ENCODE assay signal across 8 mouse cellular contexts in genomic region chr17:27819521-27819970, GRCm38 (mm10). TPM values are rescaled to one million over a fixed set of nuclear protein-coding genes. Genes with fewer than 3 reads are reported as not detected.
A peak's percentile ranks its signal among the peaks of the same experiment; 100 is the strongest.
DNase-seq lines count a peak whose midpoint lies in the region; ATAC-seq and TF ChIP-seq lines count a peak whose summit lies in the region.

No protein-coding gene starts in this region.

- H3K27me3 ChIP-seq in heart, embryonic 12.5 days (replicated peaks): no peaks in the 10 kb centered on the region
- H3K27me3 ChIP-seq in embryonic facial prominence, embryonic 10.5 days (replicated peaks; ENCODE audit: low read depth, poor library complexity, severe bottlenecking): no peaks in the 10 kb centered on the region
- no peaks in the 10 kb centered on the region for H3K27me3 ChIP-seq in hindbrain, embryonic 13.5 days
- no peaks in the 10 kb centered on the region for H3K27me3 ChIP-seq in liver, embryonic 15.5 days

- H3K36me3 ChIP-seq in heart, embryonic 12.5 days: no peaks in the 10 kb centered on the region
- no peaks in the 10 kb centered on the region for H3K36me3 ChIP-seq in ES-E14 (ENCODE audit: control insufficient read depth, insufficient read depth, low read length, poor library complexity, severe bottlenecking)
- no peaks in the 10 kb centered on the region for H3K36me3 ChIP-seq in embryonic facial prominence, embryonic 10.5 days (replicated peaks)
- H3K36me3 ChIP-seq in hindbrain, embryonic 13.5 days: no peaks in the 10 kb centered on the region
- no peaks in the 10 kb centered on the region for H3K36me3 ChIP-seq in liver, embryonic 15.5 days (replicated peaks)

- no peaks in the 10 kb centered on the region for H3K9me3 ChIP-seq in heart, embryonic 12.5 days (replicated peaks)
- H3K9me3 ChIP-seq in ES-E14 (ENCODE audit: control insufficient read depth, insufficient read depth, low read depth, low read length): no peaks in the 10 kb centered on the region
- H3K9me3 ChIP-seq in embryonic facial prominence, embryonic 10.5 days: no peaks in the 10 kb centered on the region
- H3K9me3 ChIP-seq in hindbrain, embryonic 13.5 days: no peaks in the 10 kb centered on the region
- H3K9me3 ChIP-seq in liver, embryonic 15.5 days (replicated peaks): no peaks in the 10 kb centered on the region

- H3K4me1 ChIP-seq in heart, embryonic 12.5 days (replicated peaks): peaks cover 31% of the 10 kb centered on the region
- H3K4me1 ChIP-seq in ES-E14 (ENCODE audit: control insufficient read depth in 2 of 2, insufficient read depth in 2 of 2, low read length in 2 of 2, poor library complexity in 1 of 2): peaks cover 0 to 8% of the 10 kb centered on the region in 2 experiments; a peak in 2 of 4 replicates
- peaks cover 32% of the 10 kb centered on the region for H3K4me1 ChIP-seq in embryonic facial prominence, embryonic 10.5 days
- H3K4me1 ChIP-seq in hindbrain, embryonic 13.5 days (replicated peaks): peaks cover 29% of the 10 kb centered on the region
- peaks cover 60% of the 10 kb centered on the region for H3K4me1 ChIP-seq in liver, embryonic 15.5 days (replicated peaks)

- under 1% methylated on average over 20 of the region's 20 CpGs for WGBS in heart, embryonic 12.5 days
- WGBS in embryonic facial prominence, embryonic 10.5 days: 1% methylated on average over 20 of the region's 20 CpGs
- WGBS in hindbrain, embryonic 13.5 days: under 1% methylated on average over 20 of the region's 20 CpGs
- under 1% methylated on average over 20 of the region's 20 CpGs for WGBS in liver, embryonic 15.5 days (ENCODE audit: insufficient replicate concordance)

- in situ Hi-C loops in ES-E14 (cut with MboI; ENCODE audit: low sequenced_read_pairs in 2 of 2, unreplicated experiment in 2 of 2): no loop called here

- peak overlapping the region; percentile 97 for H3K4me2 ChIP-seq in heart, embryonic 12.5 days
- peak overlapping the region; percentile 95 for H3K4me2 ChIP-seq in hindbrain, embryonic 13.5 days
- H3K4me2 ChIP-seq in liver, embryonic 15.5 days: peak overlapping the region; percentile 91

- peak overlapping the region; percentile 84 for H3K4me3 ChIP-seq in heart, embryonic 12.5 days
- peak overlapping the region; percentile 87 to 98 for H3K4me3 ChIP-seq in ES-E14 (ENCODE audit: insufficient read depth in 1 of 2, low read depth in 1 of 2, low read length in 2 of 2, poor library complexity in 1 of 2, severe bottlenecking in 1 of 2)
- H3K4me3 ChIP-seq in embryonic facial prominence, embryonic 10.5 days: peak overlapping the region; percentile 100
- peak overlapping the region; percentile 97 for H3K4me3 ChIP-seq in hindbrain, embryonic 13.5 days
- H3K4me3 ChIP-seq in liver, embryonic 15.5 days (replicated peaks): peak overlapping the region; percentile 94

- no peak for ATAC-seq in heart, embryonic 12.5 days (ENCODE audit: insufficient number of reproducible peaks, low FRiP score)
- ATAC-seq in hindbrain, embryonic 13.5 days (ENCODE audit: low FRiP score): no peak; the same call in 1 of the 2 replicates
- no peak for ATAC-seq in liver, embryonic 15.5 days (ENCODE audit: insufficient read depth)
- no peak for ATAC-seq in cerebellum, adult (ENCODE audit: insufficient number of reproducible peaks, low FRiP score, low TSS enrichment)

- no peak for DNase-seq in heart, adult 8-10 months (ENCODE audit: low spot score)
- no peak for DNase-seq in ES-E14 (ENCODE audit: low read depth, low spot score)
- DNase-seq in embryonic facial prominence, embryonic 10.5 days (ENCODE audit: low spot score): peak; percentile 50
- DNase-seq in right cerebral cortex, postnatal 4 days: peak; percentile 26

- H3K9ac ChIP-seq in heart, embryonic 12.5 days: peak overlapping the region; percentile 94
- peak overlapping the region; percentile 85 for H3K9ac ChIP-seq in ES-E14 (ENCODE audit: insufficient read depth, low read depth, low read length, poor library complexity, severe bottlenecking)
- peak overlapping the region; percentile 93 for H3K9ac ChIP-seq in hindbrain, embryonic 13.5 days
- peak overlapping the region; percentile 99 for H3K9ac ChIP-seq in liver, embryonic 15.5 days

- peak overlapping the region; percentile 85 for H3K27ac ChIP-seq in heart, embryonic 12.5 days (ENCODE audit: poor library complexity, severe bottlenecking)
- no peak overlapping the region for H3K27ac ChIP-seq in ES-E14 (ENCODE audit: insufficient read depth, low read depth, low read length, poor library complexity, severe bottlenecking)
- H3K27ac ChIP-seq in embryonic facial prominence, embryonic 10.5 days (replicated peaks): peak overlapping the region; percentile 93
- peak overlapping the region; percentile 93 for H3K27ac ChIP-seq in hindbrain, embryonic 13.5 days
- H3K27ac ChIP-seq in liver, embryonic 15.5 days (replicated peaks): peak overlapping the region; percentile 93

TF ChIP-seq in ES-E14, 5 proteins besides CTCF, POLR2A, EP300 and RAD21:
- TF ChIP-seq CHD2 (IDR thresholded peaks at IDR 0.05; ENCODE audit: low read depth, low read length) (no peak), ZNF384 (IDR thresholded peaks at IDR 0.05; ENCODE audit: low read depth, low read length) (no peak), MAFK (IDR thresholded peaks at IDR 0.05; ENCODE audit: insufficient read depth, low read depth, low read length) (no peak), HCFC1 (IDR thresholded peaks at IDR 0.05; ENCODE audit: borderline replicate concordance, insufficient read depth, low read length) (no peak), ZC3H11A (IDR thresholded peaks at IDR 0.05; ENCODE audit: borderline replicate concordance, low read depth, low read length) (no peak)
TF ChIP-seq in ES-E14: peak in this region for 0.

RNA-seq across cellular contexts. Expression of gene D17Wsu92e, which starts 0.9 kb away (rescaled TPM):
- 14.8 and 15.1 TPM in 2 replicates for polyA plus RNA-seq in heart, embryonic 12.5 days (2016; fragmentation: Nextera tagmentation; extraction: Ambion mirVana)
- 100 to 1,000 TPM; 150 to 171 (median 156) TPM for total RNA-seq in heart, adult 8-10 months (2022)
- total RNA-seq in ES-E14 (2012; rRNA removed): 53.8 and 68.4 TPM in 2 replicates
- 15.5 and 15.7 TPM in 2 replicates for polyA plus RNA-seq in embryonic facial prominence, embryonic 10.5 days (2016; fragmentation: Nextera tagmentation; extraction: Ambion mirVana)
- 10.0 and 10.1 TPM in 2 replicates for polyA plus RNA-seq in hindbrain, embryonic 13.5 days (2015; fragmentation: Nextera tagmentation; extraction: Ambion mirVana)
- 13.3 and 18.2 TPM in 2 replicates for polyA plus RNA-seq in liver, embryonic 15.5 days (2015; fragmentation: Nextera tagmentation; extraction: Ambion mirVana)

RNA-seq across cellular contexts. Expression of gene Snrpc, which starts 18.4 kb away (rescaled TPM):
- 221 and 222 TPM in 2 replicates for polyA plus RNA-seq in heart, embryonic 12.5 days (2016; fragmentation: Nextera tagmentation; extraction: Ambion mirVana)
- 10 to 100 TPM; 39.9 to 48.3 (median 47.0) TPM for total RNA-seq in heart, adult 8-10 months (2022)
- total RNA-seq in ES-E14 (2012; rRNA removed): 120 and 185 TPM in 2 replicates
- 412 and 414 TPM in 2 replicates for polyA plus RNA-seq in embryonic facial prominence, embryonic 10.5 days (2016; fragmentation: Nextera tagmentation; extraction: Ambion mirVana)
- polyA plus RNA-seq in hindbrain, embryonic 13.5 days (2015; fragmentation: Nextera tagmentation; extraction: Ambion mirVana): 260 and 270 TPM in 2 replicates
- polyA plus RNA-seq in liver, embryonic 15.5 days (2015; fragmentation: Nextera tagmentation; extraction: Ambion mirVana): 115 and 125 TPM in 2 replicates

RNA-seq across cellular contexts. Expression of gene Uhrf1bp1, which starts 36.7 kb away (rescaled TPM):
- polyA plus RNA-seq in heart, embryonic 12.5 days (2016; fragmentation: Nextera tagmentation; extraction: Ambion mirVana): 6.4 and 7.2 TPM in 2 replicates
- 10 to 100 TPM; 15.6 to 19.5 (median 17.7) TPM for total RNA-seq in heart, adult 8-10 months (2022)
- 16.5 and 21.4 TPM in 2 replicates for total RNA-seq in ES-E14 (2012; rRNA removed)
- polyA plus RNA-seq in embryonic facial prominence, embryonic 10.5 days (2016; fragmentation: Nextera tagmentation; extraction: Ambion mirVana): 9.5 and 10.3 TPM in 2 replicates
- polyA plus RNA-seq in hindbrain, embryonic 13.5 days (2015; fragmentation: Nextera tagmentation; extraction: Ambion mirVana): 5.6 and 6.7 TPM in 2 replicates
- polyA plus RNA-seq in liver, embryonic 15.5 days (2015; fragmentation: Nextera tagmentation; extraction: Ambion mirVana): 2.2 and 2.5 TPM in 2 replicates

Comparison
In these comparisons a context has a peak if more than half of its experiments do, and no peak if none do; other contexts are left out.
1. DNase-seq: peak in embryonic facial prominence, embryonic 10.5 days (single experiment) and right cerebral cortex, postnatal 4 days (single experiment); none in heart, adult 8-10 months (single experiment) and ES-E14 (single experiment).
2. Peak in every context shown above with its lines, with median percentiles within 50 percentile points of each other: H3K4me2 ChIP-seq, H3K4me3 ChIP-seq and H3K9ac ChIP-seq.